Mouse (Mus musculus): ENCODE data around the gene Sptbn4.
A peak's percentile ranks its signal among the peaks of the same experiment; 100 is the strongest.

- TF ChIP-seq POLR2A (IDR thresholded peaks at IDR 0.05; ENCODE audit: extremely low read depth, insufficient read depth, low read length), result no peak
- peak; percentile 90 for TF ChIP-seq CTCF (IDR thresholded peaks at IDR 0.05; ENCODE audit: low read depth, low read length)
Observed at GRCm38 (mm10) chr7:27332353-27333199, 114.9 kb downstream of the Sptbn4 start.
